Mouse (Mus musculus) embryonic facial prominence, embryonic 11.5 days (tissue): Measurements from ENCODE around the gene Tent4a. TPM values are rescaled to one million over a fixed set of nuclear protein-coding genes. Genes with fewer than 3 reads are reported as not detected.

Experiments used
- ATAC-seq: fragments of 200-750 bp; cut with Nextera tagmentation; replicated peaks from 2 replicates; pipeline ENCODE4 v1.8.0; 2017; ENCODE audit warnings: low read depth; ENCODE audit not compliant: insufficient number of reproducible peaks, low FRiP score, low TSS enrichment
- DNase-seq: peaks from one replicate; pipeline ENCODE4 v3.0.0-alpha.2; 2015; ENCODE audit warnings: low spot score
- H3K27ac ChIP-seq: fragments of 300-500 bp; sonication (generic); replicated peaks from 2 replicates; pipeline ENCODE4 v1.5.1; 2014; ENCODE audit warnings: mild to moderate bottlenecking, low read depth, low read length, control low read depth
- H3K27me3 ChIP-seq: fragments of 300-500 bp; sonication (generic); 2 replicates; pipeline ENCODE4 v1.6.1; 2014; ENCODE audit warnings: mild to moderate bottlenecking, low read length, moderate library complexity, mixed read lengths; ENCODE audit not compliant: control insufficient read depth, insufficient read depth
- H3K36me3 ChIP-seq: fragments of 300-500 bp; sonication (generic); replicated peaks from 2 replicates; pipeline ENCODE4 v1.6.1; 2014; ENCODE audit warnings: low read depth, mild to moderate bottlenecking, low read length, moderate library complexity, mixed read lengths; ENCODE audit not compliant: control insufficient read depth, insufficient read depth
- H3K4me1 ChIP-seq: fragments of 300-500 bp; sonication (generic); 2 replicates; pipeline ENCODE4 v1.6.1; 2014; ENCODE audit warnings: low read length, mixed read lengths; ENCODE audit not compliant: control insufficient read depth, insufficient read depth
- H3K4me2 ChIP-seq: fragments of 300-500 bp; sonication (generic); 2 replicates; pipeline ENCODE4 v1.6.1; 2014; ENCODE audit warnings: low read depth, mild to moderate bottlenecking, control low read depth, low read length, moderate library complexity
- H3K4me3 ChIP-seq: fragments of 300-500 bp; sonication (generic); 2 replicates; pipeline ENCODE4 v1.5.1; 2014; ENCODE audit warnings: low read depth, low read length, control low read depth
- H3K9ac ChIP-seq: fragments of 300-500 bp; sonication (generic); replicated peaks from 2 replicates; pipeline ENCODE4 v1.6.1; 2014; ENCODE audit warnings: mild to moderate bottlenecking, control low read depth, low read length
- H3K9me3 ChIP-seq: fragments of 300-500 bp; sonication (generic); replicated peaks from 2 replicates; pipeline ENCODE4 v1.6.1; 2016; ENCODE audit warnings: mild to moderate bottlenecking, low read length, inconsistent platforms, mixed read lengths; ENCODE audit not compliant: control insufficient read depth
- WGBS: fragments of 180-500 bp; shearing (Covaris S2); extraction: QIAGEN DNeasy Blood & Tissue Kit; methylation state at CpG from one replicate; pipeline ENCODE4 v1.1.7; 2014; 5-methylcytosine and 5-hydroxymethylcytosine counted together
- polyA plus RNA-seq: library from polyadenylated mRNA; unstranded; fragments of >200 nt; fragmentation: Nextera tagmentation; extraction: Ambion mirVana; gene quantifications from 2 replicates; pipeline ENCODE4 v1.2.1, GENCODE M21; 2014

Gene Tent4a
- polyA plus RNA-seq, 1 experiment from 2014 or later, result 6.6 TPM

- ATAC-seq, result no peak
- no peak for DNase-seq
- H3K27me3 ChIP-seq, result no peaks in the 10 kb centered on the region
- 33% methylated on average over 8 of the region's 8 CpGs for WGBS
- H3K9ac ChIP-seq, result no peak overlapping the region
- no peak overlapping the region for H3K4me2 ChIP-seq
- H3K4me1 ChIP-seq, result no peaks in the 10 kb centered on the region
- no peaks in the 10 kb centered on the region for H3K36me3 ChIP-seq
- no peak overlapping the region for H3K4me3 ChIP-seq
- H3K9me3 ChIP-seq, result no peaks in the 10 kb centered on the region
- no peak overlapping the region for H3K27ac ChIP-seq
Observed at GRCm38 (mm10) chr13:69555045-69555444, 20.6 kb upstream of the Tent4a start.

GRCm38 (mm10) chr13:69554255-69554654, 19.8 kb upstream of the Tent4a start:
- H3K4me3 ChIP-seq, result no peak overlapping the region
- ATAC-seq, result no peak
- H3K27ac ChIP-seq, result no peak overlapping the region
- no peaks in the 10 kb centered on the region for H3K4me1 ChIP-seq
- H3K27me3 ChIP-seq, result no peaks in the 10 kb centered on the region
- no peaks in the 10 kb centered on the region for H3K36me3 ChIP-seq
- no peak overlapping the region for H3K9ac ChIP-seq
- no peaks in the 10 kb centered on the region for H3K9me3 ChIP-seq
- H3K4me2 ChIP-seq, result no peak overlapping the region
- DNase-seq, result no peak
- 76% methylated on average over 9 of the region's 9 CpGs for WGBS

GRCm38 (mm10) chr13:69553024-69553423, 18.6 kb upstream of the Tent4a start:
- H3K36me3 ChIP-seq, result no peaks in the 10 kb centered on the region
- H3K4me2 ChIP-seq, result no peak overlapping the region
- no peaks in the 10 kb centered on the region for H3K27me3 ChIP-seq
- H3K4me3 ChIP-seq, result no peak overlapping the region
- no peak overlapping the region for H3K27ac ChIP-seq
- H3K4me1 ChIP-seq, result no peaks in the 10 kb centered on the region
- H3K9ac ChIP-seq, result no peak overlapping the region
- no peaks in the 10 kb centered on the region for H3K9me3 ChIP-seq
- ATAC-seq (no peak), DNase-seq (peak; percentile 56)
- 21% methylated on average over 5 of the region's 5 CpGs for WGBS

GRCm38 (mm10) chr13:69550831-69551230, 16.4 kb upstream of the Tent4a start:
- H3K27ac ChIP-seq, result no peak overlapping the region
- H3K4me2 ChIP-seq, result no peak overlapping the region
- no peak overlapping the region for H3K4me3 ChIP-seq
- DNase-seq, result no peak
- 81% methylated on average over 2 of the region's 2 CpGs for WGBS
- H3K9me3 ChIP-seq, result no peaks in the 10 kb centered on the region
- no peaks in the 10 kb centered on the region for H3K36me3 ChIP-seq
- no peak for ATAC-seq
- no peaks in the 10 kb centered on the region for H3K4me1 ChIP-seq
- H3K9ac ChIP-seq, result no peak overlapping the region
- no peaks in the 10 kb centered on the region for H3K27me3 ChIP-seq

- no peak for ATAC-seq
- no peak for DNase-seq
- no peaks in the 10 kb centered on the region for H3K4me1 ChIP-seq
- no peak overlapping the region for H3K4me2 ChIP-seq
- 44% methylated on average over 8 of the region's 8 CpGs for WGBS
- no peaks in the 10 kb centered on the region for H3K36me3 ChIP-seq
- no peak overlapping the region for H3K4me3 ChIP-seq
- no peak overlapping the region for H3K9ac ChIP-seq
- H3K27ac ChIP-seq, result no peak overlapping the region
- H3K27me3 ChIP-seq, result no peaks in the 10 kb centered on the region
- no peaks in the 10 kb centered on the region for H3K9me3 ChIP-seq
Observed at GRCm38 (mm10) chr13:69549980-69550379, 15.6 kb upstream of the Tent4a start.

GRCm38 (mm10) chr13:69547488-69548180, 13.2 kb upstream of the Tent4a start:
- 68% methylated on average over 16 of the region's 16 CpGs for WGBS

GRCm38 (mm10) chr13:69545019-69545418, 10.6 kb upstream of the Tent4a start:
- DNase-seq (peak; percentile 77), ATAC-seq (no peak)
- Histone ChIP-seq H3K27ac (no peak overlapping the region), H3K4me3 (no peak overlapping the region), H3K9me3 (no peaks in the 10 kb centered on the region), H3K4me1 (no peaks in the 10 kb centered on the region), H3K9ac (no peak overlapping the region), H3K36me3 (no peaks in the 10 kb centered on the region), H3K27me3 (no peaks in the 10 kb centered on the region), H3K4me2 (no peak overlapping the region)
- WGBS, result 24% methylated on average over 3 of the region's 3 CpGs

More at GRCm38 (mm10) chr13:69547488-69548180, 13.2 kb upstream of the Tent4a start:
- H3K4me1 ChIP-seq, result no peaks in the 10 kb centered on the region
- H3K36me3 ChIP-seq, result no peaks in the 10 kb centered on the region
- no peak overlapping the region for H3K4me3 ChIP-seq
- H3K27me3 ChIP-seq, result no peaks in the 10 kb centered on the region
- no peak for ATAC-seq
- no peak overlapping the region for H3K9ac ChIP-seq
- H3K9me3 ChIP-seq, result no peaks in the 10 kb centered on the region
- no peak overlapping the region for H3K27ac ChIP-seq
- DNase-seq, result no peak
- H3K4me2 ChIP-seq, result no peak overlapping the region

- H3K27ac ChIP-seq, result no peak overlapping the region
- H3K4me2 ChIP-seq, result no peak overlapping the region
- no peaks in the 10 kb centered on the region; the same call in 1 of the 2 replicates for H3K4me1 ChIP-seq
- no peak overlapping the region for H3K4me3 ChIP-seq
- H3K9me3 ChIP-seq, result no peaks in the 10 kb centered on the region
- WGBS, result 55% methylated on average over 12 of the region's 12 CpGs
- H3K27me3 ChIP-seq, result no peaks in the 10 kb centered on the region
- ATAC-seq (0 out of 2 replicates have a peak, but pooled peaks have one; percentile 17), DNase-seq (no peak)
- no peaks in the 10 kb centered on the region for H3K36me3 ChIP-seq
- no peak overlapping the region for H3K9ac ChIP-seq
Observed at GRCm38 (mm10) chr13:69543595-69543994, 9.2 kb upstream of the Tent4a start.
